Mouse (Mus musculus): ENCODE measurements around the gene Havcr2. TPM values are rescaled to one million over a fixed set of nuclear protein-coding genes. Genes with fewer than 3 reads are reported as not detected.
"Not testable (repeated sequence)": the region's sequence is repeated elsewhere in the genome, so short reads cannot be mapped to it uniquely, and the experiment has no call there.

The Havcr2 gene
- total RNA-seq, 2 experiments from 2014 or later = 0.75 to 1.4 TPM

DNA sequence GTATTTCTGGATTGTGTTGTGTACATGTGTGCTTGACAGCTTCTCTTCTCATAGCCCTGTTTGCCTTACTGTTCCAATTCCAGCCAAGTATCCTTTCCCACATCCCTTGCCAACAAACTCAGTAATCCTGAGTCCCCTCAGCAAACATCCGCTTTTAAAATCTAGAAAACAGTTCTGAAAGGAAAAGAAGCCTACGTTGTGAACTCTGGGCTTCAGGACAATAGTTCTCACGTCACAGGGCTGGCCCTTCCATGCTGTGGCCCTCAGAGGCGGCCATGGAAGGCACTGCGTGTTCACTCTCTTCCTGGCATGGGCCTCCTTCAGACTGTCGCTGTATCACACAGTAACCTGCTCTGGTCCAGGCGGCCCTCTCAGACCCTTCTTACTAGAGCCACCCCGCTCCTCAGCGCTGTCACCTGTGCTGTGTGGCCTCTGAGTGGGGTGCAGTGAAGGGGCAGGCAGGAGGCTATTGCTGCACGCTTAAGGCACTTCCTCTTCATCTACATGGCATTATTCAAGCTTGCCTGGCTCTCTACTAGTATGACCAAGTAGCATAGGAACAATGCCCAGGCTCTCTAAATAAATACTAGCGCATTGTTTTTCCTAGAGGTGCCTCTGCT is 5.2 kb upstream of the Havcr2 start:
- DNase-seq (ENCODE audit: low spot score in 2 of 2) = no peak

DNA sequence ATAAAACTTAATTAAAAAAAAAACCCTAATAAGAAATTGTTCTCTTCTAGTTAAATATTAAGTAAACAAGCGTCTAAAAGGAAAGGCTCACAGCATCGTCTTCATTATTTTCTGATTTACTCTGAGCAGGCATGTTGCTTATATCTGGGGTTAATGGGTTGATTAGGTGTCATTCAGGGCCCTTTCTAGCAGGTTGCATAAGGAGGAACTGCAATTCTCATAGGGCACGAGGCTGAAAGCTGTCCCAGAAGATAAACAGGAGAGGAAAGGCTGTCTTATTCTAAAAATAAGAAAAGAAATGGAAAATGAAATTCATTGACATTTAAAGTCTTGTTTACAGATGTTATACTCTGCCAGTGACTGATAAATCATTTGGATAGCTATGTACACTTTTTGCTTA is 5.2 kb downstream of the Havcr2 start:
- DNase-seq (ENCODE audit: low spot score in 2 of 2) = no peak

DNA sequence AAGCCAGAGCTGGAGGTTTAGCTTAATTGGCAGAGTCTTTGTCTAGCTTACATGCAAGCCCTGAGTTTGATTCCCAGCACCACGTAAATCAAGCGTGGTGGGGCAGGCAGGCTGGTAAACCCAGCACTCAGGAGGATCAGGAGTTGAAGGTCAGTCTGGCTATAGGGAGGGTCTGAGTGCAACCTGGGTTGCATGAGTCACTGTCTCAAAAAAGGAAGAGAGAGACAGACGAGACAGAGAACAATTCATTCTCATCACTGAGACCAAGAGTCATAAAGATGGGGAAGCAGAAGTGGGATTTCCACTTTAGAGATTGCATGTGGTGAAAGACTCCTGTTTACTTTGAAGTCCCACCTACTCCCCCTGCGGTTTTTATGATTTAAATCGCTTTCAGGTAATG is 6.6 kb downstream of the Havcr2 start:
- DNase-seq (ENCODE audit: low spot score in 2 of 2) = no peak

DNA sequence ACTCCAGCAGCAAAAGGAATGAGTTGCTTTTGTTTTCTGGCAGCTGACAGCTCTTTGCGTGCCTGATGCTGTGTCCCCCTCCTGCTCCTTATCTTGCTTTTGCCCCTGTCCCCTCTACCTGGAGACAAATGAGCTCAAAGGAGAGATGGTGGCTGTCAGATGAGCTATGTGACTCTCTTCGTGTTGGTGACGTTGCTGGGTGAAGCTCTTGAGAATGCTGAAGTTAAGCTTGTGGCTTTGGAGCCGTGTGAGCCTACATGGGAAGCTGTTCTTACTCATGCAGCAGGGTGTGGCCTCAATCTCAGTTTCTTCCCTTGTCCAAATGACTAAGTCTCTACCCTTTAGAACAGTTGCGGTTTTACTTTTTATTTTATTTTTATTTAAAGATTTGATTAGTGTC is 7.2 kb downstream of the Havcr2 start:
- DNase-seq (ENCODE audit: low spot score in 2 of 2) = no peak

DNA sequence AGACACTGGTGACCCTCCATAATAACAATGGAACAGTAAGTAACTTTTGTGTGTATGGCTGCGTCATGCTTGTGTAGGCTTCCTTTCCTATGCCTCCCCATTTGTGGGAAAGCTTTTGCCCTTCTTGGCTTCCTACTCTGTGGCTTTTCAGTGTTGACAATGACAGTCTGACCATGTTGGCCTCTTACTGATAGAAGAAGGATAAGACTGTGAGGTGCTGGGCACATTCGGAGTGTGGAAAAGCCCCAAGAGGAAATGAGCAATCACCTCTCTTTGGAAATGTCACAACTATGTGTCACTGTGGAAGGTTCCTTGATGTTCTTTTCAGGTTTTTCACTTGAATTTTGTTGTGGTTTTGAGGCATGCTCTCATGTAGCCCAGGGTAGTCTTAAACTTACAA is 12.1 kb downstream of the Havcr2 start:
- DNase-seq (ENCODE audit: low spot score in 2 of 2) = no peak

DNA sequence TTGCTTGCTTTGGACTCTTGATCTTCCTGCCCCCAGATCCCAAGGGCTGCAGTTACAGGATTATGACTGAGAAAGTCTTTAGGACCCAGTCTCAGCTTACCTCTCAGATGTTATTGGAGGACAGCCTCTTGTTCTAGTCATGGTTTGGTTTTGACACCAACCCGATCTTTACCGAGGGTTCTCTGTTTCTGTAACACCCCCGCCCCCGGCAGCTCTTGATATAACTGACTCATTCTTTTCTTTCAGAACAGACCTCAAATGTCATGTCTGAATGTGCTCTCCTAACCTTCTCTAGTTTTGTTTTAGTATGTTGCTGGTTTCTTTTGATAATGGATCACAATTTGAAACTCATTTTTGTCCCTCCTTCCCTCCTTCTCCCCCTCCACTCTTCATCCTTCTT is 19.5 kb downstream of the Havcr2 start:
- no peak for DNase-seq (ENCODE audit: low spot score in 2 of 2)

DNA sequence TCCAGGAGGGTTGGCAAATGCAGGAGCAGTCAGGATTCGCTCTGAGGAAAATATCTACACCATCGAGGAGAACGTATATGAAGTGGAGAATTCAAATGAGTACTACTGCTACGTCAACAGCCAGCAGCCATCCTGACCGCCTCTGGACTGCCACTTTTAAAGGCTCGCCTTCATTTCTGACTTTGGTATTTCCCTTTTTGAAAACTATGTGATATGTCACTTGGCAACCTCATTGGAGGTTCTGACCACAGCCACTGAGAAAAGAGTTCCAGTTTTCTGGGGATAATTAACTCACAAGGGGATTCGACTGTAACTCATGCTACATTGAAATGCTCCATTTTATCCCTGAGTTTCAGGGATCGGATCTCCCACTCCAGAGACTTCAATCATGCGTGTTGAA is 24.6 kb downstream of the Havcr2 start:
- DNase-seq (ENCODE audit: low spot score in 2 of 2) = no peak

DNA sequence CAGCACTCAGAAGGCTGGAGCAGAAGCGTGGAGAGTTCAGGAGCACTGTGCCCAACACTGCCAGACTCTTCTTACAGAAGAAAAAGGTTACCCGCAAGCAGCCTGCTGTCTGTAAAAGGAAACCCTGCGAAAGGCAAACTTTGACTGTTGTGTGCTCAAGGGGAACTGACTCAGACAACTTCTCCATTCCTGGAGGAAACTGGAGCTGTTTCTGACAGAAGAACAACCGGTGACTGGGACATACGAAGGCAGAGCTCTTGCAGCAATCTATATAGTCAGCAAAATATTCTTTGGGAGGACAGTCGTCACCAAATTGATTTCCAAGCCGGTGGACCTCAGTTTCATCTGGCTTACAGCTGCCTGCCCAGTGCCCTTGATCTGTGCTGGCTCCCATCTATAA is 25.8 kb downstream of the Havcr2 start:
- no peak for DNase-seq (ENCODE audit: low spot score in 2 of 2)

DNA sequence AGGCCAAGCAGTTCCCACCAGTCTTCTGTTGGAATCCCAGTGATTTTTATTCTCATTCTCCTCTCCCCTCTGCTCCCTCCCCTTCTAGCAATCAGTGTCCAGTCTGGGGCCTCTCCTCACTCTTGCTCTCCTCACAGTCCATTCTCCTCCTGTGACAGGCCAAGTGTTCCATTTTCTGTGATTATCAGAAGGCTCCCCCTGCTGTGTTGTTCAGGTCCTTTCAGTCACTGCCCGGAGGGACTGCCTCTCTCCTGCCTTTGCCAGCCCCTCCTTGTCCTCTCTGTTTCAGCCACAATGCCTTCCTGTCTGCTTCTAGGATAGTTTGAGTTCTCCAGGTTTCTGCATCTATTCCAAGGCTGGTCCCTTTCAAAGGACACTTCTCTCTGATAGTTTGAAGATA is 33.5 kb downstream of the Havcr2 start:
- no peak for DNase-seq (ENCODE audit: low spot score in 2 of 2)

DNA sequence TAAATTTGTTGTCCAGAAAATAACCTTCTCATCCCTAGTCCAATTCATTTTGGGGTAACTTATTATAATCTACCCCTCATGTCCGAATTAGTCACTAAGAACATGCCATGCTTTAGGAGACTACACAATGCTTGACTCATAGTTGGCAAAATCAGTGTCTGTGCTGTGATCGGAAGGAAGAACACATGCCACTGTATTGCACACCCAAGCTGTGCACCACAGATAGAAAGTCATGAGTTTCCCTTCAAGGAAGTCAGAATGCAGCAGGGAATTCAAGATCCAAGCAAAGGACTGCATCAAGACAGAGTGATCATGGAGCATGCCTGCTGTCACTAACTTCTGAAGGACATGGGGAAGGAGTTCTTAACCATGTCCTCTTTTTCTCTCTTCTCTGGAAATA is 33.9 kb downstream of the Havcr2 start:
- no peak for DNase-seq (ENCODE audit: low spot score in 2 of 2)

DNA sequence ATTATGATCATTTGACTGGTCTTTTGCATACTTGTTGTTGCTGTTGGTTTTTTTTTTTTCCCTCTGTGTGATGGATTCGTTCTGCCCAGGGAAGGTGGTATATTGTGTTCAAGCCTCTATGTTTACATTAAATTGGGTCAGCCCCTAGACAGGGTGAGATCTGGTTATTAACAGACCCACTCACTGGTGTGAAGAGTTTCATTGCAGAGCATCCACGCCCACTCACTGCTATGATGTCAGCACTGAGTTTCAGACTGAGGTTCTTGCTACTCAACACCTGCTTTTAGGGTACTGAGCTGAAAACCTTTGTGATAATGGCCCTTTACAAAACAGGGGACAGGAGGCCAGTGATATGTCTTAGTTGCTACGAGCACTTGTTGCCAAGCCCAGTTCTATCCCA is 52.4 kb downstream of the Havcr2 start:
- DNase-seq (ENCODE audit: low spot score in 2 of 2) = no peak

DNA sequence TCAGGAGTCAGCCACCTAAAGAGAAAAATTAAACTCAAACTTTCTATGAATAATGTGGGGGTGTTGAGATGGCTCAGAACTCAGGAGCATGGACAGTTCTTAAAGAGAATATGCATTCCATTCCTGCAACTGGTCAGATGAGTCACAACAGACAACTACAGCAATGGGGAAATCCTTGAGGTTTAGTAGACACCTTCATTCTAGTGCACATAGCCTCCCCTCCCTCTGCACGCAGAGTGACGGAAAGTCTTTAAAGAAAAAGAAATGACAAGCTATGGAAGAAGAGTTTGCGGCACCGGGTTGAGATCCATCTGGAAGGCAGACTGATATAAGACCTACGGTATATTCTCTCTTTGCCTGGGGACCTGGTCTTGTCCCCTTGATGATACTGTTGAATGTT is 55.2 kb downstream of the Havcr2 start:
- DNase-seq (ENCODE audit: low spot score in 2 of 2) = no peak

DNA sequence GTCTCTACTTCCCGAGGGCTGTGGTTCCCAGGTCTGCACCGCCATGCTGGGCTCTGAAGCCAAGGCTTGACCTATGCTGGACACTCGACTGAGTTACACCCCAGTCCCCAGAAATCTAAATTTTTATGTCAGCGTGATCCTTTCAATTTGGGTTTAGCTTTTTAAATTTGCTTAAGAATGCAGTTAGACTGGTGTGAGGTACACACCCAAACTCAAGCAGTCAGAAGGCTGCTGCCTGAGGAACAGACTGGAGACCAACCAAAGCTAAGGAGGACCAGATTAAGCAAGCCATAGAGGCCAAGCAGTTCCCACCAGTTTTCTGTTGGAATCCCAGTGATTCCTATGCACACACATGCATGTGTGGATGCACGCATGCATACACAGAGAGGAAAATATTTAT is 66.6 kb downstream of the Havcr2 start:
- not testable (repeated sequence) for DNase-seq (ENCODE audit: low spot score in 2 of 2)

DNA sequence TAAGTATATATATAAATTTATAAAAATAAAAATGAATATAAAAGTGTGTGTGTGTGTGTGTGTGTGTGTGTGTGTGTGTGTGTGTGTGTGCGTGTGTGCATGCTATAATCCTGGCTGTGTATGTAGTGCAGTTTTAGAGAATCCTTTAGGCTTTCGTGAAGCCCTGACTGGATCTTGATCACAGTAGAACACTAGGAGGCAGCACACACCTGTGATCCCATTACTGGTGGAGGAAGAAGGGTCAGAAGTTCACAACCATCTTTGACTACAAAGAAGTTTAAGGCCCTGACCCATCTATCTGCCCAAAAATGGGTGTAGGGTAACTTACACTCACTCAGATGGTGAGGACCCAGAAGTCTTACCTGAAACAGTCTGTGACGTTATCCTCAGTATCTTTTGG is 68.0 kb downstream of the Havcr2 start:
- DNase-seq (ENCODE audit: low spot score in 2 of 2) = no peak

DNA sequence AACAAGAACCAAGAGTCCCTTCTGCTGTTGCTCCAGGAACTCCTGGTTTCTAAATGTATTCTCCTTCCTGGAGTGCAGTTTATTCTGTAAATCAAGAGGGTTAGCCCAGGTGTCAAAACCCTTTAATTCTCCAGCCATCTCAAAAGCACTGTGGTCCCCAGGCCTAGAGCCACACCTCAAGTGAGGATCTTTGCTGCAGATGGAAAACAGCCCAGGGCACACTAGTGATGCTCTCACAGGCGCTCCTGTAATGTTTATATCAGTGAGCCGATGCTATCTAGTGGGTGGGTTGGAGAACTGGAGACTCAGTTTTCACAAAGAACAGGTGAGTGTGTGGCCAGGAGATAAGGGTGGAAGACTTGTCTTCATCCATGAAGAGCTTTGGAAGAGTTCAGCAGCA is 69.2 kb downstream of the Havcr2 start, which contains the start of gene Gm12169:
Gene Gm12169, plus strand, starts transcription at position 301 of the 400 bp plus-strand sequence.
- DNase-seq (ENCODE audit: low spot score in 2 of 2) = no peak

DNA sequence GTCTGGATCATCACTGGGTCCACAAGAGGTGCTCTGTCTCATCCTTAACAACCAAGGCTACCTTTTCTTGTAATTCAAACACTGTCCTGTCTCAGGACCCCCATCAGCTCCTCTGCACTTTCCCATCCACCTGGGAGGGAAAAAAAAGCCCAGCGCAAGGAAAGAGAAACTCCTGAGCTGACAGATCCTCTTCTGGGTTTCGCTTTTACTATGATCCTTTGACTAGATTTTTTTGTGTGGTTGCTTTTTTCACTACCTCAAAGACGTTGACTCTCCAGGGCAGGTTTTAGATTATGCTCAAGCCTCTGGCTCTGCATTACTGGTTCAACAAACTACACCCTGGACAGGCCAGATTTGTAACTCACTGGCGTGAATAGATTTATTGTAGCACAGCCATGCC is 75.4 kb downstream of the Havcr2 start:
- no peak for DNase-seq (ENCODE audit: low spot score in 2 of 2)

Other genes with a start within 250 kb of the Havcr2 start
- gene Fndc9, start 219.4 kb upstream of the Havcr2 start, total RNA-seq (2021) = 1 to 10 TPM; 6.2 to 7.5 TPM
- gene Cyfip2, start 142.1 kb upstream of the Havcr2 start, total RNA-seq (2021) = 100 to 1,000 TPM; 263 to 287 TPM
- gene Itk, start 65.4 kb upstream of the Havcr2 start, total RNA-seq (2021) = under 1 TPM; 0.31 to 0.48 TPM
- not detected for gene Fam71b, start 58.4 kb upstream of the Havcr2 start, total RNA-seq (2021)
- 10 to 100 TPM; 38.6 to 40.4 TPM for gene Med7, start 18.0 kb upstream of the Havcr2 start, total RNA-seq (2021)
- gene Gm12169, start 69.3 kb downstream of the Havcr2 start, total RNA-seq (2021) = not detected
- gene BC053393, start 116.6 kb downstream of the Havcr2 start, total RNA-seq (2021) = not detected
- not detected for gene Dppa1, start 174.3 kb downstream of the Havcr2 start, total RNA-seq (2021)

All from layer of hippocampus, postnatal 10 days (tissue).